Mouse (Mus musculus) stomach, embryonic 14.5 days (tissue): Measurements from ENCODE around the gene Hspa1l. TPM values are rescaled to one million over a fixed set of nuclear protein-coding genes. Genes with fewer than 3 reads are reported as not detected.
"Not testable (repeated sequence)": the region's sequence is repeated elsewhere in the genome, so short reads cannot be mapped to it uniquely, and the experiment has no call there.

ENCODE experiments used
- ATAC-seq: fragments of 200-750 bp; cut with Nextera tagmentation; 2 replicates; pipeline ENCODE4 v1.8.0; 2017; ENCODE audit warnings: low read depth, moderate TSS enrichment; ENCODE audit not compliant: insufficient number of reproducible peaks, insufficient read depth, low FRiP score
- H3K27ac ChIP-seq: fragments of 300-500 bp; sonication (generic); 2 replicates; pipeline ENCODE4 v1.5.1; 2014; ENCODE audit warnings: mild to moderate bottlenecking, low read length, moderate library complexity, mixed read lengths
- H3K27me3 ChIP-seq: fragments of 300-500 bp; sonication (generic); 2 replicates; pipeline ENCODE4 v1.6.1; 2014; ENCODE audit warnings: low read length, control low read depth, mixed read lengths; ENCODE audit not compliant: control insufficient read depth, insufficient read depth
- H3K36me3 ChIP-seq: fragments of 300-500 bp; sonication (generic); 2 replicates; pipeline ENCODE4 v1.6.1; 2014; ENCODE audit warnings: mild to moderate bottlenecking, control low read depth, low read length, moderate library complexity, mixed read lengths; ENCODE audit not compliant: control insufficient read depth, insufficient read depth
- H3K4me1 ChIP-seq: fragments of 300-500 bp; sonication (generic); 2 replicates; pipeline ENCODE4 v1.6.1; 2014; ENCODE audit warnings: low read length, control low read depth, mixed read lengths; ENCODE audit not compliant: control insufficient read depth, insufficient read depth
- H3K4me2 ChIP-seq: fragments of 300-500 bp; sonication (generic); replicated peaks from 2 replicates; pipeline ENCODE4 v1.6.1; 2014; ENCODE audit warnings: low read depth, low read length, control low read depth
- H3K4me3 ChIP-seq: fragments of 300-500 bp; sonication (generic); 2 replicates; pipeline ENCODE4 v1.5.1; 2014; ENCODE audit warnings: low read depth, low read length, control low read depth
- H3K9ac ChIP-seq: fragments of 300-500 bp; sonication (generic); replicated peaks from 2 replicates; pipeline ENCODE4 v1.6.1; 2014; ENCODE audit warnings: low read depth, mild to moderate bottlenecking, control low read depth, low read length, moderate library complexity, mixed read lengths
- H3K9me3 ChIP-seq: fragments of 300-500 bp; sonication (generic); 2 replicates; pipeline ENCODE4 v1.6.1; 2016; ENCODE audit warnings: low read depth, low read length, control low read depth; ENCODE audit not compliant: control insufficient read depth
- whole genome bisulfite sequencing: fragments of 180-500 bp; shearing (Covaris S2); extraction: QIAGEN DNeasy Blood & Tissue Kit; methylation state at CpG from one replicate; pipeline ENCODE4 v1.1.7; 2014; 5-methylcytosine and 5-hydroxymethylcytosine counted together
- polyA plus RNA-seq: library from polyadenylated mRNA; unstranded; fragments of >200 nt; fragmentation: Nextera tagmentation; extraction: Ambion mirVana; gene quantifications from 2 replicates; pipeline ENCODE4 v1.2.1, GENCODE M21; 2014

The Hspa1l gene
- polyA plus RNA-seq, 1 experiment from 2014 or later = 0.75 TPM

- Histone ChIP-seq H3K4me3 (no peak overlapping the region), H3K36me3 (peaks cover 20% of the 10 kb centered on the region), H3K9me3 (no peaks in the 10 kb centered on the region)
Observed at GRCm38 (mm10) chr17:34994751-34995150, 22.2 kb downstream of the Hspa1l start.

DNA sequence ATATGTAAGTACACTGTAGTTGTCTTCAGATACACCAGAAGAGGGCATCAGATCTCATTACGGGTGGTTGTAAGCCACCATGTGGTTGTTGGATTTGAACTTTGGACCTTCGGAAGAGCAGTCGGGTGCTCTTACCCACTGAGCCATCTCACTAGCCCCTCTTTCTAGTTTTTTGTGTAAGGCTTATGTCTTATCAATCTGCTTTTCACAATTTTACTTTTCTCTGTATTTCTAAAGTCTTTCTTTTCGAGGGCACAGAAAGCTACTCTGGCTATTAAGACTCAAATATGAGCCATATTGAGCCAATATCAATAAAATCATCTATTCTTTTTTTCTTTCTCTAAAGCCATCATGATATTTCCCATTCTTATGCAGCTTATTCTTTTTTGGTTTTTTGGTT, 22.7 kb downstream of the Hspa1l start:
- H3K9ac ChIP-seq, ATAC-seq, H3K4me2 ChIP-seq, H3K9me3 ChIP-seq, H3K27ac ChIP-seq, H3K4me3 ChIP-seq, H3K27me3 ChIP-seq, H3K4me1 ChIP-seq: not testable (repeated sequence)
- H3K36me3 ChIP-seq = peaks cover 19% of the 10 kb centered on the region
- 91% methylated on average over 4 of the region's 4 CpGs for WGBS

More at GRCm38 (mm10) chr17:34994751-34995150, 22.2 kb downstream of the Hspa1l start:
- H3K9ac ChIP-seq = no peak overlapping the region
- H3K27ac ChIP-seq = no peak overlapping the region
- peaks cover 6% of the 10 kb centered on the region; the same call in 1 of the 2 replicates for H3K4me1 ChIP-seq
- H3K27me3 ChIP-seq = no peaks in the 10 kb centered on the region
- H3K4me2 ChIP-seq = no peak overlapping the region
- ATAC-seq = no peak

- ATAC-seq, H3K27ac ChIP-seq, H3K9ac ChIP-seq, H3K9me3 ChIP-seq, H3K4me2 ChIP-seq, H3K27me3 ChIP-seq, H3K4me3 ChIP-seq, H3K4me1 ChIP-seq: not testable (repeated sequence)
- peaks cover 14% of the 10 kb centered on the region for H3K36me3 ChIP-seq
- 92% methylated on average over 4 of the region's 4 CpGs for WGBS
Observed at GRCm38 (mm10) chr17:34995927-34996326, 23.4 kb downstream of the Hspa1l start.

DNA sequence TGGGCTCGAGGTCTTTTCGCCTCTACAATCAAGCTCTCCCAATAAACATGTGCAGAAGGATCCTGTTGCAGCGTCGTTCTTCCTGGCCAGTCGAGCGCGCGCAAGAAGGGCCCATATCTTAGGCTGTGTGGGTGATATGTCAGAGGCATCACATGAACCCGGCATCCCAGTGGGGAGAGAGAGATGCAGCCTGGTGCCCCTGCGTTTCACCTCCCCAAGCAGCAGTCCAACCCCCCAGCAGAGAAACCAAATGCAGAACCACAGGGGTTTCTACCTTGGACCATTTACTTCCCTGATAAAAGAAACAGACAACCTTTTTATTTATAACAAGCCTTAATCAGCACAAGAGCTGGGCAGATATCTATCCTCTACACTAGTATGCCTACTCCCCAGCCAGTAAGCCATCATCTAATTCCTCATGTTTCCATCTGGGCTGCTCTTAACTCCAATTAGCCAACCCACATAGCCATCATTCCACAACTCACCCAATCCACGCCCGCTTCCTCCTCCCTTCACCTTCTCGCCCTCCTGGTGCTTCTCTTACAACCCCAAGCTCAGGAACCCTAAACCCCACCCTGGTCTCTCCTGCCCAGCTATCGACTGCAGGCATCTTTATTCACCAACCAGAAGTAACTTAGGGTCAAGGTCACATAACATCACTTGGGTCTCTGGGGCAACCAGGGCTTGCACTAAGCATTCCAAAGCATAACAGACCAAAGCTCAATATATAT, 24.1 kb downstream of the Hspa1l start:
- 88% methylated on average over 12 of the region's 14 CpGs for WGBS
- Histone ChIP-seq H3K9me3 (no peaks in the 10 kb centered on the region), H3K27ac (no peak overlapping the region), H3K4me1 (peaks cover 7% of the 10 kb centered on the region; the same call in 1 of the 2 replicates), H3K4me2 (no peak overlapping the region), H3K4me3 (no peak overlapping the region), H3K9ac (no peak overlapping the region), H3K36me3 (peaks cover 14% of the 10 kb centered on the region; the same call in 1 of the 2 replicates), H3K27me3 (no peaks in the 10 kb centered on the region)
- no peak for ATAC-seq

DNA sequence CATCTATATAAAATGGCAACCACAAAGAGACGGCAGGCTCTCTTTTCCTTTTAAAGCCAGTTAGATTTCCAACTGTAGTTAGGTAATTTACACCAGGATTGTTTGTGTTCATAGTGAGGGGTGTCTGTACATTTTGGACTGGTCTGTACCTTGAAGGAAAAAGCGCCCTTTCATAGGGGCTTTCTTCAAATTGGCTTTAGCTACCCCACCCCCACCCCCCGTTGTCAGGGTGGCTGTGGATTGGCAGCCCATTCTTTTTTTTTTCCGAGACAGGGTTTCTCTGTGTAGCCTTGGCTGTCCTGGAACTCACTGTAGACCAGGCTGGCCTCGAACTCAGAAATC, 24.6 kb downstream of the Hspa1l start:
- ATAC-seq = no peak
- Histone ChIP-seq H3K27me3 (no peaks in the 10 kb centered on the region), H3K27ac (no peak overlapping the region), H3K9me3 (no peaks in the 10 kb centered on the region), H3K9ac (no peak overlapping the region), H3K4me3 (no peak overlapping the region), H3K4me1 (peaks cover 7% of the 10 kb centered on the region; the same call in 1 of the 2 replicates), H3K36me3 (peaks cover 14% of the 10 kb centered on the region; the same call in 1 of the 2 replicates), H3K4me2 (no peak overlapping the region)
- 80% methylated on average over 5 of the region's 5 CpGs for WGBS

DNA sequence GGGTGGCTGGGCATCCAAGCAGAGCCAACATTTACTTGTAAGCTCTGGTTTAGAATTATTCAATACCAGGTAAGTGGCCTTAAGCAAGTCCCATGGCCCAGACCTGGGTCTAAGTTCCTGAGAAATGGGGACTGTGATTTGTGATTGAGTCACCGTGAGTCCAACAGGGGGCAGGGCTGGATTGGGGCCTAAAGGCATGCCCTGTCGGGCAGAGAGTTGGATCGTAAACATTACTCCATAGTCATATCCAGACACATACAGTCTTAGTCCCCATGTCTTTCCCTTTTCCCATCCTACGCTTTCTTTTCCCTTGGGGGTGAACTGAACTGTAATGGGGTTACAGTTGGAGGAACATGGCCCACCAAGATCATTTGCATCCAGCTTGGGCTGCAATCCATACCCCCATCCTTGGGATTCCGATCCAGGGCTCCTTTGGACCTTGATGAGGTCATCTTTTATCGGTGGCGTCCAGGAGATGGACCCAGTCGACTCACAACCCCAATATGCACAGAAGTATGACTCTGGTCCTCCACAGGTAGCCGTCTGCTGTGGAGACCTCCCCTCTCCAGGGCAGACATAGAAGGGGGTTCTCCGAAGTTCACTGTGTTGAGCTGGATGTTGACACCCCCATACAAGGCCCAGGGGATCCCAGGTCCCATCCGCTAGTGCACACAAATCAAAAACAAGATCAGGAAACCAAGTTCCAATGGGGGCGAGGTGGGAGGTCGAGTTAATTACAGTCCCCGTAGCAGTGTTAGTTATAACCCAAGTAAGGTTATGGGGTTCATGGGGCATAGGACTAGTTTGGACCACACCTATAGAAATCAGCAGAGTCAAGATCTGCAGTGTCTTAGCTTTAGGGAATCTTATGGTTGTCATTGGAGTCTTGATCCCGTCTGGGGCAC, 26.3 kb downstream of the Hspa1l start:
- no peak for ATAC-seq
- Histone ChIP-seq H3K36me3 (peaks cover 14% of the 10 kb centered on the region; the same call in 1 of the 2 replicates), H3K9me3 (no peaks in the 10 kb centered on the region), H3K4me3 (peak overlapping the region; percentile 28; the same call in 1 of the 2 replicates), H3K4me2 (peak overlapping the region; percentile 44; the same call in 1 of the 2 replicates), H3K4me1 (peaks cover 22% of the 10 kb centered on the region), H3K27me3 (no peaks in the 10 kb centered on the region), H3K27ac (no peak overlapping the region), H3K9ac (no peak overlapping the region)
- 92% methylated on average over 15 of the region's 15 CpGs for WGBS

GRCm38 (mm10) chr17:34999871-35000716, 27.6 kb downstream of the Hspa1l start:
- peak overlapping the region; percentile 98 for H3K27ac ChIP-seq
- peak overlapping the region; percentile 91 for H3K4me3 ChIP-seq
- not testable (repeated sequence) for H3K9me3 ChIP-seq, H3K27me3 ChIP-seq, ATAC-seq
- H3K36me3 ChIP-seq = peaks cover 25% of the 10 kb centered on the region
- H3K4me2 ChIP-seq = peak overlapping the region; percentile 97
- H3K4me1 ChIP-seq = peaks cover 22% of the 10 kb centered on the region
- WGBS = 15% methylated on average over 29 of the region's 32 CpGs
- peak overlapping the region; percentile 93 for H3K9ac ChIP-seq
